Mouse (Mus musculus) heart, postnatal 0 days (tissue): Measurements from ENCODE around the gene AI837181. TPM values are rescaled to one million over a fixed set of nuclear protein-coding genes. Genes with fewer than 3 reads are reported as not detected.
"Not testable (repeated sequence)": the region's sequence is repeated elsewhere in the genome, so short reads cannot be mapped to it uniquely, and the experiment has no call there.

ENCODE experiments used
- ATAC-seq: fragments of 200-750 bp; cut with Nextera tagmentation; 2 replicates; pipeline ENCODE4 v1.8.0; 2017; ENCODE audit warnings: low read depth, moderate number of reproducible peaks, moderate library complexity; ENCODE audit not compliant: insufficient read depth
- DNase-seq: peaks from one replicate; pipeline ENCODE4 v3.0.0-alpha.2; 2016; ENCODE audit warnings: low spot score
- H3K27ac ChIP-seq: fragments of 300-500 bp; sonication (generic); 2 replicates; pipeline ENCODE4 v1.5.1; 2014; ENCODE audit warnings: low read depth, mild to moderate bottlenecking
- H3K27me3 ChIP-seq: fragments of 300-500 bp; sonication (generic); 2 replicates; pipeline ENCODE4 v1.6.1; 2014; ENCODE audit warnings: low read length, mixed read lengths; ENCODE audit not compliant: control insufficient read depth, insufficient read depth
- H3K36me3 ChIP-seq: fragments of 300-500 bp; sonication (generic); replicated peaks from 2 replicates; pipeline ENCODE4 v1.6.1; 2014; ENCODE audit warnings: low read length, mixed read lengths; ENCODE audit not compliant: control insufficient read depth, insufficient read depth
- H3K4me1 ChIP-seq: fragments of 300-500 bp; sonication (generic); 2 replicates; pipeline ENCODE4 v1.6.1; 2014; ENCODE audit warnings: antibody characterized with exemption; ENCODE audit not compliant: control insufficient read depth, insufficient read depth
- H3K4me2 ChIP-seq: fragments of 300-500 bp; sonication (generic); 2 replicates; pipeline ENCODE4 v1.6.1; 2014; ENCODE audit warnings: low read depth, mild to moderate bottlenecking, low read length, moderate library complexity
- H3K4me3 ChIP-seq: fragments of 300-500 bp; sonication (generic); 2 replicates; pipeline ENCODE4 v1.5.1; 2014; ENCODE audit warnings: low read depth, low read length
- H3K9ac ChIP-seq: fragments of 300-500 bp; sonication (generic); replicated peaks from 2 replicates; pipeline ENCODE4 v1.6.1; 2014; ENCODE audit warnings: low read depth, low read length, mixed read lengths
- H3K9me3 ChIP-seq: fragments of 300-500 bp; sonication (generic); replicated peaks from 2 replicates; pipeline ENCODE4 v1.6.1; 2016; ENCODE audit warnings: low read length; ENCODE audit not compliant: control insufficient read depth
- CTCF ChIP-seq: IDR thresholded peaks from 2 replicates; pipeline ENCODE4 v1.5.1; 2016; ENCODE audit warnings: antibody characterized with exemption, control low read depth, low read depth
- EP300 ChIP-seq: IDR thresholded peaks from 2 replicates; pipeline ENCODE4 v1.6.1; 2016; ENCODE audit warnings: antibody characterized with exemption, low read depth
- WGBS: fragments of 180-500 bp; shearing (Covaris S2); extraction: QIAGEN DNeasy Blood & Tissue Kit; methylation state at CpG from one replicate; pipeline ENCODE4 v1.1.7; 2014; 5-methylcytosine and 5-hydroxymethylcytosine counted together
- polyA plus RNA-seq: library from polyadenylated mRNA; unstranded; fragments of >200 nt; fragmentation: Nextera tagmentation; extraction: Ambion mirVana; gene quantifications from 2 replicates; pipeline ENCODE4 v1.2.1, GENCODE M21; 2015
- total RNA-seq: library from RNA; depleted of rRNA; stranded (reverse); fragments of >200 nt; gene quantifications from 2 replicates; pipeline ENCODE4 v1.2.3, GENCODE M21; 2014; ENCODE audit warnings: low replicate concordance

The AI837181 gene
- total and polyA plus RNA-seq, 2 experiments from 2014 or later = 38.1 to 47.4 TPM

DNA sequence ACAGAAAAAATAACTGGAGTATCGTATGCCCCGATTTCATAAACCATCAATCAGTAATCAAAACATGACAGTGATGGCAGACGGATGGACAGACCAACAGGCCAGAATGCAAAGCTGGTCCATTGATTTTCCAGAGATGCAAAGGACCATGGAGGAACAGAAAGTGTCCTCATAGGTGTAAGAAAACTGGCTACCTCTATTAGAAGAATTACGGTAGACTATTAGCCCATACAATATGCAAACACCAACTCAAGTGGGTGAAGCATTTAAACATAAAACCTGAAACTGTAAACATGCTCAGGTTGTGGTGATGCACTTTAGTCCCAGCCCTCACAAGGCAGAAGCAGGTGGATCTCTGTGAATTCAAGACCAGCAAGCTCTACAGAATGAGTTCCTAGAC lies 29.6 kb upstream of the AI837181 start:
- no peak overlapping the region for H3K4me2 ChIP-seq
- H3K4me1 ChIP-seq = no peaks in the 10 kb centered on the region; the same call in 1 of the 2 replicates
- no peak overlapping the region for H3K9ac ChIP-seq
- no peak for TF ChIP-seq EP300
- no peak for TF ChIP-seq CTCF
- no peaks in the 10 kb centered on the region for H3K36me3 ChIP-seq
- no peak overlapping the region for H3K27ac ChIP-seq
- ATAC-seq = no peak
- H3K4me3 ChIP-seq = no peak overlapping the region
- H3K9me3 ChIP-seq = no peaks in the 10 kb centered on the region
- no peaks in the 10 kb centered on the region for H3K27me3 ChIP-seq
- no peak for DNase-seq
- WGBS = 74% methylated on average over 4 of the region's 4 CpGs

DNA sequence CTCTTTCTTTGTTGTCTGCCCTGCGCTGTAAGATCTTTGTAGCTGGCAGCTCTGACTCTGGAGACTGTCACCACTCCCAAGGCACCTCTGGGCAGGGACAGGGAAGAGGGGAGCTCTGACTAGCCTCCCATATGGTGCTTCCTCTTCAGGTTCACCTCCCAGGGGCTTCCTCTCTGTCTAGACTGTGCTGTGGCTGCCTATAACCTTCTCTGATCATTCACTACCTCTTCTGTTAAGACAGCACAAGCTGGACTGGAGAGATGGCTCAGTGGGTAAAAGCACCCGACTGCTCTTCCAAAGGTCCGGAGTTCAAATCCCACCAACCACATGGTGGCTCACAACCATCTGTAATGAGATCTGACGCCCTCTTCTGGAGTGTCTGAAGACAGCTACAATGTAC lies 23.9 kb upstream of the AI837181 start:
- H3K36me3 ChIP-seq, H3K9ac ChIP-seq, H3K4me1 ChIP-seq, H3K4me3 ChIP-seq, H3K27me3 ChIP-seq, H3K9me3 ChIP-seq, H3K4me2 ChIP-seq, DNase-seq, H3K27ac ChIP-seq: not testable (repeated sequence)
- peak; percentile 33; the same call in 1 of the 2 replicates for ATAC-seq
- 54% methylated on average over 4 of the region's 4 CpGs for WGBS

DNA sequence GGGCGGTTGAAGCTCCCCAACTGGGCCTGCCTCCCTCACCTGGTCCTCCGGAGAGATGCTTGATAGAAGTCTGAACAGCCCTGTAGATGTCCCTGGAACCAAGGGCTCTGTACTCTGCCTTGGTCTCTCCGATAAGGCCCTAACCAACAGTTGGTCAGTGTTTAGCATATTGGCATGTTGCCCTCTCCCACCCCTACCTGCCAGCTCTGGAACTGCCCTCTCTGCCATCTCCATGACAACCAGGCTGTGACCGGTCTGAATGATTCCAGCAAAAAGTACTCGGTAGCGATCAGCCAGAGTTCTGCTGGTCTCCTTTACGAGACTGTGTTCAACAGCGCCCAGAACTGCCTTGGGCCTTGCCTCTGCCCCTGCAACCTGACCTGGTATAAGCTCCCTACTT lies 22.7 kb upstream of the AI837181 start, which contains the start of gene Tsga10ip:
TSS of gene Tsga10ip (minus strand) at position 234 of the 400 bp plus-strand sequence.
- Histone ChIP-seq H3K4me2 (no peak within 1 kb of the TSS), H3K9me3 (no peaks in the 10 kb centered on the region), H3K4me1 (no peaks in the 10 kb centered on the region), H3K9ac (no peak within 1 kb of the TSS), H3K4me3 (no peak within 1 kb of the TSS), H3K27ac (no peak within 1 kb of the TSS), H3K36me3 (no peaks in the 10 kb centered on the region), H3K27me3 (no peaks in the 10 kb centered on the region)
- DNase-seq (no peak), ATAC-seq (no peak)
- TF ChIP-seq CTCF = no peak
- 80% methylated on average over 8 of the region's 8 CpGs for WGBS

DNA sequence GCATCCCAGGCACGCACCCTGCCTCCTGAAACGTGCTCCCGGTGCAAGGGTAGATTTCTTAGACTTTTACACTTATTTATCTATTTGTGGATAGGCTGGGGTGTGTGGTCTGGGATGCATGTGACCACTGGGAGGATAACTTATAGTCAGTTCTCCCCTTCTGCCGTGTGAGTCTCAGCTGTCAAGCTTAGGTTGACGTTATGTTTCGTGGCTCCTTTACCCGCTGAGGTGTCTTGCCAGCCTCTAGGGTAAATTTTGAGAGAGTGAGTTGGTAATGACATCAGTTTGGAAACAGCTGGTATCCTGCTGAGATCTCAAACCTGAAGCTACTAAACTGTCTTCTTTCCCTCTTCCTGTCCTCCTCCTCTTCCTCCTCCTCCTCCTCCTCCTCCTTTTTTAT lies 19.0 kb upstream of the AI837181 start:
- Histone ChIP-seq H3K27ac (peak overlapping the region; percentile 81), H3K4me1 (peaks cover 16% of the 10 kb centered on the region; the same call in 1 of the 2 replicates), H3K36me3 (no peaks in the 10 kb centered on the region), H3K9ac (peak overlapping the region; percentile 47; the same call in 1 of the 2 replicates), H3K4me3 (peak overlapping the region; percentile 41), H3K4me2 (peak overlapping the region; percentile 61), H3K27me3 (no peaks in the 10 kb centered on the region), H3K9me3 (no peaks in the 10 kb centered on the region)
- DNase-seq (no peak), ATAC-seq (no peak)
- 12% methylated on average over 7 of the region's 7 CpGs for WGBS
- TF ChIP-seq CTCF = no peak
- no peak for TF ChIP-seq EP300

DNA sequence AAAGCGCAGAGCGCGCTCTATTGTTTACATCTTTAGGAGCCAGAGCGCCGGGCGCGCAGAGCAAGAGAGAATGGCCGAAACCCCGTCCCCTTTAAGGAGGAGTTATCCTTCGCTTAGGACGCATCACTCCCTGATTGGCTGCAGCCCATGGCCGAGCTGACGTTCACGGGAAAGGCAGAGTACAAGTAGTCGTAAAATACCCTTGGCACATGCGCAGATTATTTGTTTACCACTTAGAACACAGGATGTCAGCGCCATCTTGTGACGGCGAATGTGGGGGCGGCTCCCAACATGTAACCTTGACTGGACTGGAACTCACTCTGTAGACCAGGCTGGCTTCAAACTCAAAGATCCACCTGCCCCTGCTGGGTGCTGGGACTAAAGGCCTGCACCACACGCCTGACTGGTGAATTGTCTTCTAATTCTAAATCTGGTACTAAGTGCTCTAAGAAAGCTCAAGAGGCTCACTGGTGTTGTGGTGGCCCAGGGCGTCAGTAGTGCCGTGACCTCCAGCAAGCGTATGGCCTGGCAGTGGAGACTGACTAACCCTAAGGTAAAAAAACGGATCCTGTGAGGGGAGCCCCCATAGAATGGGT lies 18.3 kb upstream of the AI837181 start:
- Histone ChIP-seq H3K4me3 (peak overlapping the region; percentile 60), H3K27ac (peak overlapping the region; percentile 100), H3K4me1 (peaks cover 16% of the 10 kb centered on the region; the same call in 1 of the 2 replicates), H3K9ac (peak overlapping the region; percentile 79), H3K4me2 (peak overlapping the region; percentile 77)
- 11% methylated on average over 21 of the region's 25 CpGs for WGBS
- DNase-seq, H3K36me3 ChIP-seq, H3K27me3 ChIP-seq, H3K9me3 ChIP-seq: not testable (repeated sequence)
- ATAC-seq = peak; percentile 76

DNA sequence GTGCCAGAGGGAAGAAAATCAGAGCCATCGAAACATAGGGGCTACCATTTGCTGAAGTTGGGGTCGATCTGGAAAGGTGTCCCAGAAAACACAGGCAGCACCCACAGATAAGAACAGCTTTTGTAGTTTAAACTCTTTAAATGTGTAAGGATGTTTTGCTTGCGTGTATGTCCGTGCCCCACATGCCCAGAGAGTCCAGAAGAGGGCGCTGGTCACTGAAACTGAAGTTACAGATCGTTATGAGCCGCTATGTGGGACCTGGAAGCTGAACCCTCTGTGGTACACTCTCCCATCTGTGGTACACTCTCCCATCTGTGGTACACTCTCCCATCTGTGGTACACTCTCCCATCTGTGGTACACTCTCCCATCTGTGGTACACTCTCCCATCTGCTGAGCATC lies 17.8 kb upstream of the AI837181 start:
- peaks cover 16% of the 10 kb centered on the region; the same call in 1 of the 2 replicates for H3K4me1 ChIP-seq
- no peaks in the 10 kb centered on the region for H3K27me3 ChIP-seq
- H3K9ac ChIP-seq = peak overlapping the region; percentile 79
- H3K27ac ChIP-seq = peak overlapping the region; percentile 100
- ATAC-seq (peak; percentile 72), DNase-seq (peak; percentile 87)
- peak overlapping the region; percentile 77 for H3K4me2 ChIP-seq
- no peaks in the 10 kb centered on the region for H3K36me3 ChIP-seq
- H3K9me3 ChIP-seq = no peaks in the 10 kb centered on the region
- no peak for TF ChIP-seq EP300
- TF ChIP-seq CTCF = peak; percentile 61
- WGBS = 18% methylated on average over 7 of the region's 7 CpGs
- H3K4me3 ChIP-seq = peak overlapping the region; percentile 60
